Mouse (Mus musculus) heart, embryonic 15.5 days (tissue): Measurements from ENCODE around the gene Rpsa. TPM values are rescaled to one million over a fixed set of nuclear protein-coding genes. Genes with fewer than 3 reads are reported as not detected.

Source experiments
- ATAC-seq: fragments of 200-750 bp; cut with Nextera tagmentation; replicated peaks from 2 replicates; pipeline ENCODE4 v1.8.0; 2017; ENCODE audit warnings: low read depth, moderate TSS enrichment; ENCODE audit not compliant: insufficient number of reproducible peaks, insufficient read depth, low FRiP score
- H3K27ac ChIP-seq: fragments of 300-500 bp; sonication (generic); 2 replicates; pipeline ENCODE4 v1.5.1; 2015; ENCODE audit warnings: mild to moderate bottlenecking, inconsistent platforms
- H3K27me3 ChIP-seq: fragments of 300-500 bp; sonication (generic); 2 replicates; pipeline ENCODE4 v1.6.1; 2015; ENCODE audit warnings: inconsistent platforms
- H3K36me3 ChIP-seq: fragments of 300-500 bp; sonication (generic); 2 replicates; pipeline ENCODE4 v1.6.1; 2015; ENCODE audit warnings: mild to moderate bottlenecking, inconsistent platforms
- H3K4me1 ChIP-seq: fragments of 300-500 bp; sonication (generic); replicated peaks from 2 replicates; pipeline ENCODE4 v1.6.1; 2015; ENCODE audit warnings: inconsistent platforms
- H3K4me2 ChIP-seq: fragments of 300-500 bp; sonication (generic); 2 replicates; pipeline ENCODE4 v1.6.1; 2015; ENCODE audit warnings: inconsistent platforms, mild to moderate bottlenecking, moderate library complexity
- H3K4me3 ChIP-seq: fragments of 300-500 bp; sonication (generic); 2 replicates; pipeline ENCODE4 v1.5.1; 2015; ENCODE audit warnings: mild to moderate bottlenecking, inconsistent platforms
- H3K9ac ChIP-seq: fragments of 300-500 bp; sonication (generic); 2 replicates; pipeline ENCODE4 v1.6.1; 2015; ENCODE audit warnings: mild to moderate bottlenecking, inconsistent platforms
- H3K9me3 ChIP-seq: fragments of 300-500 bp; sonication (generic); replicated peaks from 2 replicates; pipeline ENCODE4 v1.6.1; 2016; ENCODE audit warnings: inconsistent platforms
- WGBS: fragments of 180-500 bp; shearing (Covaris S2); methylation state at CpG from one replicate; pipeline ENCODE4 v1.1.7; 2015; ENCODE audit warnings: mixed read lengths; 5-methylcytosine and 5-hydroxymethylcytosine counted together
- polyA plus RNA-seq: library from polyadenylated mRNA; unstranded; fragments of >200 nt; fragmentation: Nextera tagmentation; extraction: Ambion mirVana; gene quantifications from 2 replicates; pipeline ENCODE4 v1.2.1, GENCODE M21; 2015

Gene Rpsa
- polyA plus RNA-seq, 1 experiment from 2014 or later, result 679 TPM

- H3K36me3 ChIP-seq, result peaks cover 28% of the 10 kb centered on the region
- no peaks in the 10 kb centered on the region for H3K27me3 ChIP-seq
- ATAC-seq, result no peak
- no peak overlapping the region for H3K27ac ChIP-seq
- H3K4me1 ChIP-seq, result peaks cover 5% of the 10 kb centered on the region; the same call in 1 of the 2 replicates
- no peaks in the 10 kb centered on the region for H3K9me3 ChIP-seq
- H3K4me2 ChIP-seq, result no peak overlapping the region
- no peak overlapping the region for H3K4me3 ChIP-seq
- H3K9ac ChIP-seq, result no peak overlapping the region
- WGBS, result 75% methylated on average over 13 of the region's 13 CpGs
Measured at GRCm38 (mm10) chr9:120134529-120135160, 7.2 kb downstream of the Rpsa start.

GRCm38 (mm10) chr9:120135454-120135853 lies 8.0 kb downstream of the Rpsa start:
- Histone ChIP-seq H3K36me3 (peaks cover 21% of the 10 kb centered on the region), H3K9me3 (no peaks in the 10 kb centered on the region), H3K27me3 (no peaks in the 10 kb centered on the region), H3K4me2 (no peak overlapping the region), H3K4me1 (0 out of 2 replicates have a peak, but pooled peaks cover under 1% of the 10 kb centered on the region), H3K4me3 (no peak overlapping the region), H3K9ac (no peak overlapping the region), H3K27ac (no peak overlapping the region)
- ATAC-seq, result no peak
- 85% methylated on average over 11 of the region's 11 CpGs for WGBS

- no peaks in the 10 kb centered on the region for H3K27me3 ChIP-seq
- WGBS, result 8% methylated on average over 4 of the region's 4 CpGs
- no peak overlapping the region for H3K27ac ChIP-seq
- ATAC-seq, result no peak
- H3K4me1 ChIP-seq, result no peaks in the 10 kb centered on the region
- H3K4me2 ChIP-seq, result no peak overlapping the region
- H3K4me3 ChIP-seq, result no peak overlapping the region
- no peaks in the 10 kb centered on the region for H3K36me3 ChIP-seq
- H3K9me3 ChIP-seq, result no peaks in the 10 kb centered on the region
- H3K9ac ChIP-seq, result no peak overlapping the region
Measured at GRCm38 (mm10) chr9:120140652-120141051, 13.2 kb downstream of the Rpsa start.

DNA sequence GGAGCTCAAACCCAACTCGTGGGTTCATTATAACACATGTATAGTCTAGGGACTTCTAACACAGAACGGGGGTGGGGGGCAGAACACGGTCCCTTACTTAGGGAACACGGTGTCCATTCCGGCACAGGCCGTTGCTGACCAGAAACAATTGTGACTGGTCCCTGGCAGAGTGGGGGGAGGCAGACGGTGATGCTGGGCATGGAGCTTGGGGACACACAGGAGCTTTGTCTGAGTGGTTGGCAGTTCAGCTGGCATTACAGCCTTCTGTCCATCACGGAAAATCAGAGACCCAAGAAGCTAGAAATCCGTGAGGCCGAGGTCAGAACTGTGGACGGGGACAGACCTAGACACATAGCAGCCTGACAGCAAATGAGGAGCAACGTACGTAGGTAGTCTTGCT lies 17.0 kb downstream of the Rpsa start:
- Histone ChIP-seq H3K4me1 (no peaks in the 10 kb centered on the region), H3K4me3 (no peak overlapping the region), H3K36me3 (no peaks in the 10 kb centered on the region), H3K9ac (no peak overlapping the region), H3K4me2 (no peak overlapping the region), H3K27ac (no peak overlapping the region), H3K27me3 (no peaks in the 10 kb centered on the region), H3K9me3 (no peaks in the 10 kb centered on the region)
- WGBS, result 88% methylated on average over 13 of the region's 13 CpGs
- ATAC-seq, result no peak

GRCm38 (mm10) chr9:120149222-120149828 lies 21.8 kb downstream of the Rpsa start, which contains the start of gene Mobp:
TSS of gene Mobp (plus strand) at chr9:120149707.
- Histone ChIP-seq H3K27ac (no peak within 1 kb of the TSS), H3K4me3 (no peak within 1 kb of the TSS), H3K9me3 (no peaks in the 10 kb centered on the region), H3K4me1 (no peaks in the 10 kb centered on the region), H3K4me2 (no peak within 1 kb of the TSS), H3K9ac (no peak within 1 kb of the TSS), H3K27me3 (no peaks in the 10 kb centered on the region), H3K36me3 (no peaks in the 10 kb centered on the region)
- 71% methylated on average over 11 of the region's 11 CpGs for WGBS
- no peak for ATAC-seq

- Histone ChIP-seq H3K9me3 (no peaks in the 10 kb centered on the region), H3K27ac (no peak overlapping the region), H3K9ac (no peak overlapping the region), H3K4me2 (no peak overlapping the region), H3K4me1 (no peaks in the 10 kb centered on the region), H3K36me3 (no peaks in the 10 kb centered on the region), H3K27me3 (no peaks in the 10 kb centered on the region), H3K4me3 (no peak overlapping the region)
- no peak for ATAC-seq
- 54% methylated on average over 5 of the region's 5 CpGs for WGBS
Measured at GRCm38 (mm10) chr9:120151152-120151551, 23.7 kb downstream of the Rpsa start.

DNA sequence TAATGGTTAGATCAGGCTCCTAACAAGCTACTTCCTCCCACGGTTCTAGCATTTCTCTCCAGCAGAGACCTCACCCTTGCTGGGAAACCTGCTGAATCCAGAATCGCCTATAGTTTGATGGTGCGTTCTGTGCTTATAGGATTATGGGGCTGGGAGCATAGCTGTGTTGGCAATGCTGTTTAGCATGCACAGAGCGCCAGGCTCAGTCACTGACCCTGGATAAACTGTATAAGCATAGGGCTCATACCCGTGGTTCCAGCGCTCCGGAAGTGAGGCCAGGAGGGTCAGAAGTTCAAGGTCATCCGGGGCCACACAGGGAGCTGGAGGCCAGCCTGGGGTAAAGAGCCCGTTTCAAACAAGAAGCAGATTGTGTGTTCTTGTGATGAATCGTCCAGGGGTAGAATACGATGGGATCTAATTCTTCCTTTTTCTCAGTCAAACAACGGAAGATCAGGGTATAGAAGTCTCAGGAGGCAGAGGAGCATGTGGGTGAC lies 24.5 kb downstream of the Rpsa start:
- H3K4me1 ChIP-seq, result no peaks in the 10 kb centered on the region
- no peak overlapping the region for H3K4me3 ChIP-seq
- no peak overlapping the region for H3K9ac ChIP-seq
- H3K27ac ChIP-seq, result no peak overlapping the region
- H3K4me2 ChIP-seq, result no peak overlapping the region
- no peaks in the 10 kb centered on the region for H3K27me3 ChIP-seq
- no peak for ATAC-seq
- WGBS, result 75% methylated on average over 12 of the region's 12 CpGs
- H3K36me3 ChIP-seq, result no peaks in the 10 kb centered on the region
- no peaks in the 10 kb centered on the region for H3K9me3 ChIP-seq

- no peaks in the 10 kb centered on the region for H3K4me1 ChIP-seq
- H3K9ac ChIP-seq, result no peak overlapping the region
- H3K27ac ChIP-seq, result no peak overlapping the region
- H3K36me3 ChIP-seq, result no peaks in the 10 kb centered on the region
- no peaks in the 10 kb centered on the region for H3K27me3 ChIP-seq
- no peak overlapping the region for H3K4me2 ChIP-seq
- H3K4me3 ChIP-seq, result no peak overlapping the region
- H3K9me3 ChIP-seq, result no peaks in the 10 kb centered on the region; the same call in 1 of the 2 replicates
- 36% methylated on average over 4 of the region's 4 CpGs for WGBS
- no peak for ATAC-seq
Measured at GRCm38 (mm10) chr9:120158047-120158446, 30.6 kb downstream of the Rpsa start.

- H3K4me2 ChIP-seq, result no peak overlapping the region
- H3K9ac ChIP-seq, result no peak overlapping the region
- H3K36me3 ChIP-seq, result no peaks in the 10 kb centered on the region
- no peaks in the 10 kb centered on the region for H3K9me3 ChIP-seq
- no peak overlapping the region for H3K4me3 ChIP-seq
- peaks cover 12% of the 10 kb centered on the region for H3K27me3 ChIP-seq
- H3K4me1 ChIP-seq, result no peaks in the 10 kb centered on the region
- ATAC-seq, result no peak
- H3K27ac ChIP-seq, result no peak overlapping the region
- WGBS, result 82% methylated on average over 16 of the region's 16 CpGs
Measured at GRCm38 (mm10) chr9:120163862-120164261, 36.4 kb downstream of the Rpsa start.

DNA sequence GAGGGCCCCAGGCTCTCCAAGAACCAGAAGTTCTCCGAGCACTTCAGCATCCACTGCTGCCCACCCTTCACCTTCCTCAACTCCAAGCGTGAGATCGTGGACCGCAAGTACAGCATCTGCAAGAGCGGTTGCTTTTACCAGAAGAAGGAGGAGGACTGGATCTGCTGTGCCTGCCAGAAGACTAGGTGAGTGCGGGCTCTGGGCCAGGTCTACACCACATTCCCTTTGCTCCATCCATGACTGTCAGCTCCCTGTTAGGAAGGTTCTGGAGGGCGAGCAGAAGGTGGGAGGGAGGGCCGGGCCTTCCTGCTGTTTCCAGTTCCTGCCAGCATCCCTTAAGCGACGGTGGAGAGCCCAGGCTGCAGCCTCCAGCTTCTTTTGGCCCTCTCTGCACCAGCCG lies 40.3 kb downstream of the Rpsa start:
- H3K27me3 ChIP-seq, result peaks cover 26% of the 10 kb centered on the region
- no peaks in the 10 kb centered on the region for H3K4me1 ChIP-seq
- 56% methylated on average over 11 of the region's 11 CpGs for WGBS
- H3K27ac ChIP-seq, result no peak overlapping the region
- H3K4me3 ChIP-seq, result no peak overlapping the region
- ATAC-seq, result no peak
- H3K36me3 ChIP-seq, result no peaks in the 10 kb centered on the region
- no peaks in the 10 kb centered on the region for H3K9me3 ChIP-seq
- no peak overlapping the region for H3K9ac ChIP-seq
- H3K4me2 ChIP-seq, result no peak overlapping the region

- H3K36me3 ChIP-seq, result no peaks in the 10 kb centered on the region
- H3K27ac ChIP-seq, result no peak overlapping the region
- H3K4me3 ChIP-seq, result no peak overlapping the region
- peaks cover 26% of the 10 kb centered on the region for H3K27me3 ChIP-seq
- ATAC-seq, result no peak
- H3K9me3 ChIP-seq, result no peaks in the 10 kb centered on the region
- no peaks in the 10 kb centered on the region for H3K4me1 ChIP-seq
- 37% methylated on average over 5 of the region's 5 CpGs for WGBS
- H3K9ac ChIP-seq, result no peak overlapping the region
- H3K4me2 ChIP-seq, result no peak overlapping the region
Measured at GRCm38 (mm10) chr9:120171295-120171694, 43.8 kb downstream of the Rpsa start.
